Mouse (Mus musculus) fibroblast of lung, adult 2 months (primary cell): ENCODE measurements around the gene Zfp385b.

ENCODE experiments used
- DNase-seq: peaks from one replicate; pipeline ENCODE4 v3.0.0-alpha.2; 2011; ENCODE audit warnings: low read depth

Gene Zfp385b

GRCm38 (mm10) chr2:77790295-77790694 is 29.1 kb downstream of the Zfp385b start:
- no peak for DNase-seq

- DNase-seq, result no peak
Observed at GRCm38 (mm10) chr2:77781390-77781789, 38.0 kb downstream of the Zfp385b start.

- no peak for DNase-seq
Observed at GRCm38 (mm10) chr2:77777781-77778180, 41.7 kb downstream of the Zfp385b start.

- DNase-seq, result no peak
Observed at GRCm38 (mm10) chr2:77777047-77777686, 42.3 kb downstream of the Zfp385b start.

GRCm38 (mm10) chr2:77775247-77775880 is 44.1 kb downstream of the Zfp385b start:
- no peak for DNase-seq

- DNase-seq, result no peak
Observed at GRCm38 (mm10) chr2:77770056-77770697, 49.3 kb downstream of the Zfp385b start.

- DNase-seq, result no peak
Observed at GRCm38 (mm10) chr2:77768321-77768886, 51.0 kb downstream of the Zfp385b start.

- no peak for DNase-seq
Observed at GRCm38 (mm10) chr2:77761967-77762366, 57.5 kb downstream of the Zfp385b start.

GRCm38 (mm10) chr2:77758403-77759071 is 60.9 kb downstream of the Zfp385b start:
- DNase-seq, result no peak

GRCm38 (mm10) chr2:77752491-77752890 is 66.9 kb downstream of the Zfp385b start:
- no peak for DNase-seq

- DNase-seq, result no peak
Observed at GRCm38 (mm10) chr2:77749631-77750030, 69.8 kb downstream of the Zfp385b start.

- no peak for DNase-seq
Observed at GRCm38 (mm10) chr2:77746417-77746816, 73.0 kb downstream of the Zfp385b start.

- no peak for DNase-seq
Observed at GRCm38 (mm10) chr2:77745246-77745645, 74.2 kb downstream of the Zfp385b start.

GRCm38 (mm10) chr2:77742359-77742758 is 77.1 kb downstream of the Zfp385b start:
- DNase-seq, result no peak

GRCm38 (mm10) chr2:77730196-77730595 is 89.2 kb downstream of the Zfp385b start:
- no peak for DNase-seq

- no peak for DNase-seq
Observed at GRCm38 (mm10) chr2:77726798-77727197, 92.6 kb downstream of the Zfp385b start.

GRCm38 (mm10) chr2:77720806-77721205 is 98.6 kb downstream of the Zfp385b start:
- no peak for DNase-seq

- DNase-seq, result no peak
Observed at GRCm38 (mm10) chr2:77716367-77716766, 103.1 kb downstream of the Zfp385b start.

GRCm38 (mm10) chr2:77713886-77714285 is 105.6 kb downstream of the Zfp385b start:
- DNase-seq, result no peak

GRCm38 (mm10) chr2:77711751-77712150 is 107.7 kb downstream of the Zfp385b start:
- DNase-seq, result no peak

- no peak for DNase-seq
Observed at GRCm38 (mm10) chr2:77709206-77709794, 110.1 kb downstream of the Zfp385b start.

- no peak for DNase-seq
Observed at GRCm38 (mm10) chr2:77707138-77707537, 112.3 kb downstream of the Zfp385b start.
